Mouse (Mus musculus): ENCODE data around the gene Cela2a. TPM values are rescaled to one million over a fixed set of nuclear protein-coding genes. Genes with fewer than 3 reads are reported as not detected.
A peak's percentile ranks its signal among the peaks of the same experiment; 100 is the strongest.

Cela2a gene
- polyA plus RNA-seq, 1 experiment from 2014 or later: 754 TPM

DNA sequence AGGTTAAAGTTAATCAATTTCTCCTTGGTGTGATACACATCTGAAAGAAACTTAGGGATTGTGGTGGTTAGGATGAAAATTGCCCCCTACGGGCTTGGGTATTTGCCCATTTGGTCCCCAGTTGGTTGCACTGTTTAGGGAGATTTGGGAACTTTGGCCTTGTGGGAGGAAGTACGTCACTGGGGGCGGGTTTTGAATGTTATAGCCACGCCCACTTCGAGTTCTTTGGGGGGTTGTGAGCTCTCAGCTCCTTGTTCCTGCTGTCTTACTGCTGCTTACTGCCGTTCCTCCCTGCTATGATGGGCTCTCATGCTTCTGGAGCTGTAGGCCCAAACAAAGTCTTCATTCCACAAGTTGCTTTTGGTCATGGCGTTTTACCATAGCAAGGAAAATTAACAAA lies 5.4 kb upstream of the Cela2a start:
- Histone ChIP-seq H3K36me3 (ENCODE audit: control insufficient read depth, insufficient read depth, low read length) (no peaks in the 10 kb centered on the region), H3K4me3 (replicated peaks; ENCODE audit: low read length) (no peak overlapping the region), H3K4me1 (ENCODE audit: control insufficient read depth, insufficient read depth, low read length) (no peaks in the 10 kb centered on the region; the same call in 1 of the 2 replicates), H3K4me2 (ENCODE audit: low read depth, low read length) (no peak overlapping the region), H3K9me3 (replicated peaks; ENCODE audit: control insufficient read depth, low read length) (no peaks in the 10 kb centered on the region), H3K9ac (ENCODE audit: low read length) (no peak overlapping the region), H3K27me3 (ENCODE audit: control insufficient read depth, insufficient read depth, low read length) (no peaks in the 10 kb centered on the region), H3K27ac (ENCODE audit: low read length) (no peak overlapping the region)
- ATAC-seq (ENCODE audit: insufficient read depth, low FRiP score): no peak
- WGBS: 77% methylated on average over 7 of the region's 7 CpGs

DNA sequence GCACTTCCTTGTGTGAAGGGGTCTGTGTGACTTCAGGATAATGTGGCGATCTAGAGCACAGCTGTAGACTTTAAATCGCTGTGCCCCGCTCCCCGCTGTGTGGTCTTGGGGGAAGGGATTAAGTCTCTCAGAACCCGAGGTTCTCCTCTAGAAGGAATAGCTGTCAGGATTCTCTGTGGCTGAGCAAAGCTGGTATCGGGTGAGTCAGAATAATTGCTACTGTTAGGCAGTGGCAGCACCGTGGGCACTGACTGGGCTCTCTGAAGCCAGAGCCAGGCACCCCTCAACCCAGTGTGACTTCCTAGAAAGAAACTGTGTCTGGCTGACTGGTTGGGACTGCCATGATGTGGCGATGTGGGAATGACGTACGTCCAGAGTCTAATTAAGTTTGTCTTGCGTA lies 4.4 kb upstream of the Cela2a start:
- ATAC-seq (ENCODE audit: insufficient read depth, low FRiP score): no peak
- Histone ChIP-seq H3K9me3 (replicated peaks; ENCODE audit: control insufficient read depth, low read length) (no peaks in the 10 kb centered on the region), H3K27ac (ENCODE audit: low read length) (no peak overlapping the region), H3K4me2 (ENCODE audit: low read depth, low read length) (no peak overlapping the region), H3K4me1 (ENCODE audit: control insufficient read depth, insufficient read depth, low read length) (no peaks in the 10 kb centered on the region; the same call in 1 of the 2 replicates), H3K36me3 (ENCODE audit: control insufficient read depth, insufficient read depth, low read length) (no peaks in the 10 kb centered on the region), H3K27me3 (ENCODE audit: control insufficient read depth, insufficient read depth, low read length) (no peaks in the 10 kb centered on the region), H3K4me3 (replicated peaks; ENCODE audit: low read length) (no peak overlapping the region), H3K9ac (ENCODE audit: low read length) (no peak overlapping the region)
- 54% methylated on average over 11 of the region's 11 CpGs for WGBS

DNA sequence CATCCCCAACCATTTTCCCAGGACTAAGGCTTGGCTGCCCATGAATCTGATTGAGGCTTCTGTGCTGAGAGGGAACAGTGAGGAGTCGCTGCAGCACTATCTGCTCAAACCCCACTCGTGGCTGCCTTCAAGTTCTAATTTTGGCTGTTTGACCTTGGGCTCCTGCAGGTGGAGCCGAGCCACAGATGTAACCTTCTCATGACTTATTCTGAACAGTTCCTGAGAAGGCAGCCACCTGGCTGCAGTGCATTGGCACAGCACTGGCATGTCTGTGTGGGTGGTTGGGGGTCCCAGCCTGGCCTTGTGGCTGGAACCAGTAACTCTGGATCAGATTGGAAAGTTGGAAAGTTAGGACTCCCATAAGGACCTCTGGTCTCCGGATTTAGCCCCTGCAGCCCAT lies 2.2 kb upstream of the Cela2a start:
- H3K9ac ChIP-seq (ENCODE audit: low read length): no peak overlapping the region
- H3K4me2 ChIP-seq (ENCODE audit: low read depth, low read length): no peak overlapping the region
- no peak overlapping the region for H3K4me3 ChIP-seq (replicated peaks; ENCODE audit: low read length)
- peak; percentile 47; the same call in 1 of the 2 replicates for ATAC-seq (ENCODE audit: insufficient read depth, low FRiP score)
- 0 out of 2 replicates have a peak overlapping the region, but pooled peaks have one; percentile 5 for H3K27ac ChIP-seq (ENCODE audit: low read length)
- WGBS: 62% methylated on average over 4 of the region's 4 CpGs
- no peaks in the 10 kb centered on the region for H3K9me3 ChIP-seq (replicated peaks; ENCODE audit: control insufficient read depth, low read length)
- no peaks in the 10 kb centered on the region for H3K4me1 ChIP-seq (ENCODE audit: control insufficient read depth, insufficient read depth, low read length)
- no peaks in the 10 kb centered on the region for H3K27me3 ChIP-seq (ENCODE audit: control insufficient read depth, insufficient read depth, low read length)
- no peaks in the 10 kb centered on the region for H3K36me3 ChIP-seq (ENCODE audit: control insufficient read depth, insufficient read depth, low read length)

DNA sequence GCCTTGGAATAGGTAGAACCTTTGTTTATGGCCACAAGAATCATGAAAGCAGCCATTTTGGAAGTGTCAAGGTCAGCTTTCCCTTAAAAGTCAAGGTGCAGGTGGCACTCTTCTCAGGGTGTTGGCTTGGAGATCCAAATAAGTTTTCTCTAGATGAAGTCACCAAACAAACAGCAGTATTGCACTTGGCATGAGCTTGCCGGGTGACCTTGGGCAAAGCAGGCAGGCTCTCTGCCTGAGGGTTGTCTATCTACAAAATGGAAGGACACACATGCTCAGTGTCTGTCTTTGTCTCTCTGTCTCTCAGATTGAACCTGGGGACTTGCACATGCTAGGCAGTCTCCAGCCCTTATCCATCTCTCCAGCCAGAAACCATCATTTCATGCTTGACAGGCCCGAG lies 1.4 kb upstream of the Cela2a start:
- 92% methylated on average over 2 of the region's 2 CpGs for WGBS
- H3K9ac ChIP-seq (ENCODE audit: low read length): no peak overlapping the region
- ATAC-seq (ENCODE audit: insufficient read depth, low FRiP score): no peak
- no peaks in the 10 kb centered on the region for H3K4me1 ChIP-seq (ENCODE audit: control insufficient read depth, insufficient read depth, low read length)
- H3K4me3 ChIP-seq (replicated peaks; ENCODE audit: low read length): no peak overlapping the region
- no peaks in the 10 kb centered on the region for H3K9me3 ChIP-seq (replicated peaks; ENCODE audit: control insufficient read depth, low read length)
- H3K27me3 ChIP-seq (ENCODE audit: control insufficient read depth, insufficient read depth, low read length): no peaks in the 10 kb centered on the region
- no peak overlapping the region for H3K4me2 ChIP-seq (ENCODE audit: low read depth, low read length)
- H3K36me3 ChIP-seq (ENCODE audit: control insufficient read depth, insufficient read depth, low read length): no peaks in the 10 kb centered on the region
- H3K27ac ChIP-seq (ENCODE audit: low read length): 0 out of 2 replicates have a peak overlapping the region, but pooled peaks have one; percentile 5

DNA sequence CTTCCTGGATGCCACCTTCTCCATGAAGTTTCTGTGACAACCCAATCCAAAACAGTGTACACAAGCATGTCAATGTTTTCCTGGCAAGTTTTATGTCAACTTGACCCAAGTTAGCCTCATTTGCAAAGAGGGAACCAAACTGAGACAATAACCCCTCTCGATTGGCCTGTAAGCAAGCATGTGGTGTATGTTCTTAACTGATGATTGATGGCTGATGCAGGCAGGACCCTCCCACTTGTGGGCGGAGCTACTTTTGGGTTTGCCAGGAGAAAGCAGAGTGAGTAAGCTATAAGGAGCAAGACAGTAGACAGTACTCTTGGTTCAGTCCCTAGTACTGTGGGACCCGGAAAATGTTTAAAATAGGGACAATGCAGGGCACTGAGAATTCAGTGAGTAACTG lies 3.0 kb downstream of the Cela2a start:
- no peaks in the 10 kb centered on the region for H3K9me3 ChIP-seq (replicated peaks; ENCODE audit: control insufficient read depth, low read length)
- no peaks in the 10 kb centered on the region for H3K27me3 ChIP-seq (ENCODE audit: control insufficient read depth, insufficient read depth, low read length)
- 0 out of 2 replicates have a peak, but pooled peaks have one; percentile 19 for ATAC-seq (ENCODE audit: insufficient read depth, low FRiP score)
- 58% methylated on average over 3 of the region's 3 CpGs for WGBS
- no peak overlapping the region for H3K27ac ChIP-seq (ENCODE audit: low read length)
- no peak overlapping the region for H3K4me3 ChIP-seq (replicated peaks; ENCODE audit: low read length)
- no peak overlapping the region for H3K4me2 ChIP-seq (ENCODE audit: low read depth, low read length)
- no peaks in the 10 kb centered on the region for H3K36me3 ChIP-seq (ENCODE audit: control insufficient read depth, insufficient read depth, low read length)
- no peaks in the 10 kb centered on the region for H3K4me1 ChIP-seq (ENCODE audit: control insufficient read depth, insufficient read depth, low read length)
- H3K9ac ChIP-seq (ENCODE audit: low read length): no peak overlapping the region

DNA sequence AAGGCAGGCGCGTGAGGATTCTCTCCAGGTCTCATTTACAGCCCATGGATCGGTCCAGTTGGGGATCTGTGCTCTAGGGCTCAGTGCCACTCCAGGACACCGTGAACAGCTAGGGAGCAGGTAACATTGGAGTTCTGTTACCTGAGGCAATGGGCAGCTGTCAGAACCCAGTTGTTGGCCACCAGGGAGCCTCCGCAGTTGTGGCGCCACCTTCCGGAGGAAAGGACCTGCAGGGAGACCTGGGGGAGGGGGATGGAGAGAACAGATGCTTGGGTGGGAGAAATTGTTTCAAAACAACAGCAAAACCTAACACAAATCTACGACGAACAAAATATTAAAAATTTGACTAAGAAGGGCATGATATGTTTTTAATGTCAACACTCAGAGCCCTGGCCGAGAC lies 3.9 kb downstream of the Cela2a start:
- Histone ChIP-seq H3K9ac (ENCODE audit: low read length) (no peak overlapping the region), H3K27me3 (ENCODE audit: control insufficient read depth, insufficient read depth, low read length) (no peaks in the 10 kb centered on the region), H3K4me3 (replicated peaks; ENCODE audit: low read length) (no peak overlapping the region), H3K9me3 (replicated peaks; ENCODE audit: control insufficient read depth, low read length) (no peaks in the 10 kb centered on the region), H3K4me1 (ENCODE audit: control insufficient read depth, insufficient read depth, low read length) (no peaks in the 10 kb centered on the region), H3K27ac (ENCODE audit: low read length) (no peak overlapping the region), H3K36me3 (ENCODE audit: control insufficient read depth, insufficient read depth, low read length) (no peaks in the 10 kb centered on the region), H3K4me2 (ENCODE audit: low read depth, low read length) (no peak overlapping the region)
- ATAC-seq (ENCODE audit: insufficient read depth, low FRiP score): no peak
- 76% methylated on average over 10 of the region's 10 CpGs for WGBS

DNA sequence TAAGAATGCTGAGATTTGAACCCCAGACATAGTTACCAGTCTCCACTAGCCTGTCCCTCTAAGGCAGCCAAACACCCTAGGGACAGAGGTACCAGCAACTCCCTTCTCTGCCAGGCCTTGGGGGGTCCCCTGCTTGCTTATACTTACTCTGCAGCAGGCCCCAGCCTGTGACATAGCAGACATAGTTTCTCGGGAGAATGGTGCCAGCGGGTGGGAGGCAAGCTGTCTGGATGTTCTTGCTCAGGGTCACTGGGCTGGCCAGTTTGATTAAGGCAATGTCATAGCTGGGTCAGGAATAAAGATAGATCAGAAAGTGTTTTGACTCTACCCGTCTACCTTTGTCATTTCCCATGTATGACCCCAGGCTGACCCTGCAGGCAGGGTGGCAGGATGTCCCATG lies 4.8 kb downstream of the Cela2a start:
- no peaks in the 10 kb centered on the region for H3K4me1 ChIP-seq (ENCODE audit: control insufficient read depth, insufficient read depth, low read length)
- no peak overlapping the region for H3K27ac ChIP-seq (ENCODE audit: low read length)
- ATAC-seq (ENCODE audit: insufficient read depth, low FRiP score): no peak
- no peaks in the 10 kb centered on the region for H3K27me3 ChIP-seq (ENCODE audit: control insufficient read depth, insufficient read depth, low read length)
- no peaks in the 10 kb centered on the region for H3K36me3 ChIP-seq (ENCODE audit: control insufficient read depth, insufficient read depth, low read length)
- no peak overlapping the region for H3K4me2 ChIP-seq (ENCODE audit: low read depth, low read length)
- H3K9ac ChIP-seq (ENCODE audit: low read length): no peak overlapping the region
- no peaks in the 10 kb centered on the region for H3K9me3 ChIP-seq (replicated peaks; ENCODE audit: control insufficient read depth, low read length)
- 60% methylated on average over 3 of the region's 3 CpGs for WGBS
- H3K4me3 ChIP-seq (replicated peaks; ENCODE audit: low read length): no peak overlapping the region

DNA sequence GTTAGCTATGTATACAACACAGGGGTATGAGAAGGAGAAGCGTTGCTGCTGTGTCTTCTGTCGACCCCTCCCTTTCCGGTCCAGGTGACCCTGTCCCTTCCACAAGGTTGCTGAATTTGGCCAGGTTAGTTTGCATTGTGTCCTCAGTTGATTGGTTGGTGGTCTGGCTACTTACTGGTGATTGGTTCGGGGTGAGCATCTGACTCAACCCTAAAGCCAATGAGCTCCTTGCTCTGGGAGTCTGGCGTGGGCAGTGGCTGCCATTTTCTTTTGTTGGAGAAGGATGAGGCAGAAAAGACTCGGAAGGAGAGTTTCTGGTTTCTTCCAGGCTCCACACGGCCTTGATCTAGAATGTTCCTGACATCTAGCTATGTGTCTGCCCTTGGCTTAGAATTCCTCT lies 6.6 kb downstream of the Cela2a start:
- H3K4me3 ChIP-seq (replicated peaks; ENCODE audit: low read length): no peak overlapping the region
- H3K27ac ChIP-seq (ENCODE audit: low read length): no peak overlapping the region
- no peak for ATAC-seq (ENCODE audit: insufficient read depth, low FRiP score)
- no peak overlapping the region for H3K4me2 ChIP-seq (ENCODE audit: low read depth, low read length)
- H3K27me3 ChIP-seq (ENCODE audit: control insufficient read depth, insufficient read depth, low read length): no peaks in the 10 kb centered on the region
- WGBS: 90% methylated on average over 7 of the region's 7 CpGs
- H3K36me3 ChIP-seq (ENCODE audit: control insufficient read depth, insufficient read depth, low read length): no peaks in the 10 kb centered on the region
- H3K9me3 ChIP-seq (replicated peaks; ENCODE audit: control insufficient read depth, low read length): no peaks in the 10 kb centered on the region
- H3K9ac ChIP-seq (ENCODE audit: low read length): no peak overlapping the region
- H3K4me1 ChIP-seq (ENCODE audit: control insufficient read depth, insufficient read depth, low read length): no peaks in the 10 kb centered on the region

DNA sequence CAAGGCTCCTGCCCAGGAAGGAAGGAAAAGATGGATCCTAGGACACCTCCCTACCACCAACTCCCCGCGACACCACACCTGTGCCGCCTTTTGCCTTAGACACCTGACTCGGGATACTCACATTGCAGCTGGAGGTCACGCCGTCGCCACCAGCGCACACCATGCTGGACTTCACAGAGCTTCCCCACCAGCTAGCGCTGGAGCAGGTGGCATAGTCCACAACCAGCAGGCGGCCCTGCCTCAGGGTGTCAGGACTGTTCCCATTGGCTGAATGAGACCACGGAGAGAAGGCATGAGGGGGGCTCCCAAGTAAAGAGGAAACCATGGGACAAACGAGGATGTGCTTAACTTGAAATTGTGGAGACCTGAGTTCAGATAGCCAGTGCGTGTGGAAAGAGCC lies 7.1 kb downstream of the Cela2a start:
- Histone ChIP-seq H3K4me2 (ENCODE audit: low read depth, low read length) (no peak overlapping the region), H3K27me3 (ENCODE audit: control insufficient read depth, insufficient read depth, low read length) (no peaks in the 10 kb centered on the region), H3K4me1 (ENCODE audit: control insufficient read depth, insufficient read depth, low read length) (no peaks in the 10 kb centered on the region), H3K9me3 (replicated peaks; ENCODE audit: control insufficient read depth, low read length) (no peaks in the 10 kb centered on the region), H3K36me3 (ENCODE audit: control insufficient read depth, insufficient read depth, low read length) (no peaks in the 10 kb centered on the region), H3K4me3 (replicated peaks; ENCODE audit: low read length) (no peak overlapping the region), H3K9ac (ENCODE audit: low read length) (no peak overlapping the region), H3K27ac (ENCODE audit: low read length) (no peak overlapping the region)
- ATAC-seq (ENCODE audit: insufficient read depth, low FRiP score): no peak
- WGBS: 78% methylated on average over 13 of the region's 13 CpGs

DNA sequence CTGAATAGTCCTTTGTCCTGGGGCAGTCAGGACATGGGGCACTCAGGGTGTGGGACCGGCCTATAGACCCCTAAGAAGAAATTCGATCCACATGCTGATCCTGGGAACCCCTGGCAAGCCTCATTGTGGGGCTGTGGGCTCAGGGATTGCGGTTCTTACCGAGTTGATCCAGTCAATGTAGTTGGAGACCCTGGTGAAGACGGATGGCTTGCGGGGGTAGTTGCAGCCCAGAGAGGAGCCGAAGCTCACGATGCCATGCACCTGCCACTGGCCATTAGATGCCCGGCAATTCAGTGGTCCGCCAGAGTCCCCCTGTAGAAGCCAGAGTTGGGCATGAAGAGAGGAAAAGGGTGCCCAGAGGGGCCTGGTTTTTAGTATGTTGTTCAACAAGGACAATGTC lies 8.3 kb downstream of the Cela2a start:
- H3K36me3 ChIP-seq (ENCODE audit: control insufficient read depth, insufficient read depth, low read length): no peaks in the 10 kb centered on the region
- WGBS: 76% methylated on average over 10 of the region's 10 CpGs
- no peaks in the 10 kb centered on the region for H3K9me3 ChIP-seq (replicated peaks; ENCODE audit: control insufficient read depth, low read length)
- ATAC-seq (ENCODE audit: insufficient read depth, low FRiP score): no peak
- no peak overlapping the region for H3K27ac ChIP-seq (ENCODE audit: low read length)
- no peaks in the 10 kb centered on the region for H3K4me1 ChIP-seq (ENCODE audit: control insufficient read depth, insufficient read depth, low read length)
- no peak overlapping the region for H3K9ac ChIP-seq (ENCODE audit: low read length)
- no peak overlapping the region for H3K4me3 ChIP-seq (replicated peaks; ENCODE audit: low read length)
- no peaks in the 10 kb centered on the region for H3K27me3 ChIP-seq (ENCODE audit: control insufficient read depth, insufficient read depth, low read length)
- H3K4me2 ChIP-seq (ENCODE audit: low read depth, low read length): no peak overlapping the region

All from stomach, embryonic 16.5 days (tissue).